Mouse (Mus musculus): ENCODE results near the gene Prss34.

DNA sequence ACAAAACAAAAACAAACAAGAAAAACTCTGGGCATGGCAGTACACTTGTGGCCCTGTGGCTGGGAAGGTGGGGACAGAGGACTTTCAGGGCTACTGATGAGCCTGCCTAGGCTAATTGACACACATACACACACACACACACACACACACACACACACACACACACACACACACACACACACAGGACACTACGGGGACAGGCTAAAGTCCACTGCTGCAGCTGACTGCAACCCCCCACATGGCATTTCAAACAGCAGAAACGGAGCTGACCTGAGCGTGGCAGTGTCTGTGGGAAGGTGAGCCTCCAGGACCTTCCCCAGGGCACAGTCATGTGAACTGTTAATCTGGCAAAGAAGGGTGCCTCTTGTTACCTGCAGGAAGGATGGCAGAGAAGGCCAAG, 43.3 kb downstream of the Prss34 start:
- TF ChIP-seq POLR2A (IDR thresholded peaks at IDR 0.05; ENCODE audit: borderline replicate concordance, extremely low read depth, insufficient read depth, insufficient read length, poor library complexity, severe bottlenecking) (no peak), CTCF (IDR thresholded peaks at IDR 0.05; ENCODE audit: borderline replicate concordance, extremely low read depth, insufficient read depth, insufficient read length) (no peak)
